Comparison of ENCODE assay signal across 8 mouse cellular contexts in genomic region chr14:16379917-16380570, GRCm38 (mm10). TPM values are rescaled to one million over a fixed set of nuclear protein-coding genes. Genes with fewer than 3 reads are reported as not detected.
DNase-seq lines count a peak whose midpoint lies in the region; ATAC-seq lines count a peak whose summit lies in the region.

No protein-coding gene starts in this region.

- H3K36me3 ChIP-seq in midbrain, embryonic 13.5 days = 0 out of 2 replicates have a peak, but pooled peaks cover 3% of the 10 kb centered on the region

- whole genome bisulfite sequencing in midbrain, embryonic 13.5 days = 0% methylated on average over 2 of the region's 2 CpGs

- intact Hi-C loops in left cerebral cortex, postnatal 25 days (cut with DNase I) = loop anchor here (10.0 kb wide), 1 partner anchor 1025 kb away; no protein-coding TSS in a partner anchor

- peak; percentile 90 for ATAC-seq in inflammation-experienced regulatory T-cells, adult 6 months
- peak; percentile 97 for ATAC-seq in midbrain, embryonic 13.5 days

- H3K27ac ChIP-seq in midbrain, embryonic 13.5 days = peak overlapping the region; percentile 73

- no peak overlapping the region for H3K4me2 ChIP-seq in midbrain, embryonic 13.5 days (replicated peaks)

- no peaks in the 10 kb centered on the region for H3K9me3 ChIP-seq in midbrain, embryonic 13.5 days

- DNase-seq in urinary bladder, postnatal 14 days (ENCODE audit: low spot score) = peak; percentile 33
- no peak for DNase-seq in urinary bladder, postnatal 36 days (ENCODE audit: low spot score in 2 of 2)
- DNase-seq in cerebellum, adult 9-10 months = peak; percentile 90
- DNase-seq in frontal cortex, postnatal 10 days (ENCODE audit: low spot score in 2 of 2) = peak; percentile 18 to 32
- DNase-seq in left cerebral cortex, postnatal 25 days (ENCODE audit: low spot score in 2 of 2) = peak; percentile 61 to 86
- peak; percentile 64 for DNase-seq in telencephalon, adult 2 months (ENCODE audit: low read depth, low spot score)

- peaks cover 16% of the 10 kb centered on the region for H3K4me1 ChIP-seq in midbrain, embryonic 13.5 days (replicated peaks)

- no peak overlapping the region for H3K4me3 ChIP-seq in midbrain, embryonic 13.5 days (replicated peaks)

- no peak overlapping the region for H3K9ac ChIP-seq in midbrain, embryonic 13.5 days (replicated peaks)

- H3K27me3 ChIP-seq in midbrain, embryonic 13.5 days = no peaks in the 10 kb centered on the region

RNA-seq across cellular contexts. Expression of gene Top2b, which starts 15.1 kb away (rescaled TPM):
- 100 to 1,000 TPM in 1 of 3 experiments, 10 to 100 TPM in 2; 58.0 to 117 (median 58.3) TPM for polyA plus RNA-seq in inflammation-experienced regulatory T-cells, adult 6 months (2017; shearing (Covaris generic))
- total RNA-seq in left cerebral cortex, postnatal 25 days (2021) = 100 to 1,000 TPM; 105 to 110 TPM
- 118 and 130 TPM in 2 replicates for polyA plus RNA-seq in midbrain, embryonic 13.5 days (2015; fragmentation: Nextera tagmentation; extraction: Ambion mirVana)

Comparison
In these comparisons a context has a peak if more than half of its experiments do, and no peak if none do; other contexts are left out.
1. DNase-seq: peak in urinary bladder, postnatal 14 days (single experiment), cerebellum, adult 9-10 months (single experiment), frontal cortex, postnatal 10 days (2 of 2), left cerebral cortex, postnatal 25 days (2 of 2) and telencephalon, adult 2 months (single experiment); none in urinary bladder, postnatal 36 days (0 of 2).